Mouse (Mus musculus) forebrain, embryonic 12.5 days (tissue): ENCODE measurements around the gene Hs6st3. TPM values are rescaled to one million over a fixed set of nuclear protein-coding genes. Genes with fewer than 3 reads are reported as not detected.

ENCODE experiments used
- ATAC-seq: fragments of 200-750 bp; cut with Nextera tagmentation; 2 replicates; pipeline ENCODE4 v1.8.0; 2017; ENCODE audit warnings: moderate TSS enrichment; ENCODE audit not compliant: low FRiP score
- H3K27ac ChIP-seq: fragments of 300-500 bp; sonication (generic); 2 replicates; pipeline ENCODE4 v1.5.1; 2016; ENCODE audit warnings: mild to moderate bottlenecking
- H3K27me3 ChIP-seq: fragments of 300-500 bp; sonication (generic); 2 replicates; pipeline ENCODE4 v1.6.1; 2016; ENCODE audit warnings: mild to moderate bottlenecking
- H3K36me3 ChIP-seq: fragments of 300-500 bp; sonication (generic); replicated peaks from 2 replicates; pipeline ENCODE4 v1.6.1; 2016; ENCODE audit warnings: mild to moderate bottlenecking
- H3K4me1 ChIP-seq: fragments of 300-500 bp; sonication (generic); 2 replicates; pipeline ENCODE4 v1.6.1; 2016
- H3K4me2 ChIP-seq: fragments of 300-500 bp; sonication (generic); 2 replicates; pipeline ENCODE4 v1.6.1; 2016; ENCODE audit warnings: mild to moderate bottlenecking, moderate library complexity
- H3K4me3 ChIP-seq: fragments of 300-500 bp; sonication (generic); replicated peaks from 2 replicates; pipeline ENCODE4 v1.5.1; 2016; ENCODE audit warnings: mild to moderate bottlenecking
- H3K9ac ChIP-seq: fragments of 300-500 bp; sonication (generic); 2 replicates; pipeline ENCODE4 v1.6.1; 2016; ENCODE audit warnings: mild to moderate bottlenecking
- H3K9me3 ChIP-seq: fragments of 300-500 bp; sonication (generic); 2 replicates; pipeline ENCODE4 v1.6.1; 2016
- WGBS: fragments of 180-500 bp; shearing (Covaris S2); methylation state at CpG from one replicate; pipeline ENCODE4 v1.1.7; 2016; 5-methylcytosine and 5-hydroxymethylcytosine counted together
- polyA plus RNA-seq: library from polyadenylated mRNA; unstranded; fragments of >200 nt; fragmentation: Nextera tagmentation; extraction: Ambion mirVana; gene quantifications from 2 replicates; pipeline ENCODE4 v1.2.1, GENCODE M21; 2016

Gene Hs6st3
- polyA plus RNA-seq, 1 experiment from 2014 or later: 0.32 TPM

DNA sequence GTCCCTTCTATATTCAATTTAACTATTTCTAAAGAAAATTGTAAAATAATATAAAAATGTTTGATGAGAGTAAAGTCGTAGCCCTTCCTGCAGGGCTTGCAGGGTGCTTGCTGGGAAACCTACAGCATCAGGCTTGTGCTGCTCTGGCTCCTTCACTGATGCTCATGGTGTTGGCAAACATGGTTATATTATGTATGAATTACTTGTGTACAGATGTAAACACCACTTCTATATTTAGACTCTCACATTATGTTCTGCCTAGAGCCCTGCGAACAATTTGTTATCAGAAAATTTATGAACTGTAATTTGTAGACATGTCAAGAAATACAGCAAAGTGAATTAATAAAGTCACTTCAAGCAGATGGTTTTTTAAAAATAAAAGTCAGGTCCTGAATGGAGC is 474.7 kb downstream of the Hs6st3 start:
- no peak overlapping the region for H3K9ac ChIP-seq
- no peaks in the 10 kb centered on the region for H3K27me3 ChIP-seq
- H3K4me3 ChIP-seq: no peak overlapping the region
- WGBS: 84% methylated on average over 2 of the region's 2 CpGs
- no peak for ATAC-seq
- no peaks in the 10 kb centered on the region for H3K4me1 ChIP-seq
- no peaks in the 10 kb centered on the region for H3K9me3 ChIP-seq
- no peak overlapping the region for H3K27ac ChIP-seq
- H3K4me2 ChIP-seq: no peak overlapping the region
- H3K36me3 ChIP-seq: no peaks in the 10 kb centered on the region

DNA sequence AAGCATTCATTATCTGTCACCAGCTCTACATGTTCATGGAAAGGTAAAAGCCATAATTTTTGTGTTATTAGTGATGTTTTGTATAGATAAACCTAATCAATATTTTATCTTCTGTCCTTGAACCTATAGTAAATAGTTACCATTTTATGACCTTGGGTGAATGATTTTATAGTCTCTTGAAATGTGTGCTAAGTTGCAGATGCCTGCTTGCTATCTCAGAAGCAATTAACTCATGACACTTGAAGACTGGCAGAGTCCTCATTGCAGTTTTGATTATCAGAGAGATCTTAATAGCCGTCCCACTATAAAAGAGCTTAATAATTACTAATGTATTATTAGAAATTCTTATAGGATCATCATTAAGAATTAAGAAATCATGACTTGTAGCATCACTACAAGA is 491.0 kb downstream of the Hs6st3 start:
- Histone ChIP-seq H3K4me2 (no peak overlapping the region), H3K36me3 (no peaks in the 10 kb centered on the region), H3K27me3 (no peaks in the 10 kb centered on the region), H3K9me3 (no peaks in the 10 kb centered on the region), H3K27ac (no peak overlapping the region), H3K9ac (no peak overlapping the region), H3K4me3 (no peak overlapping the region), H3K4me1 (no peaks in the 10 kb centered on the region)
- ATAC-seq: no peak
- 88% methylated on average over 1 of the region's 1 CpGs for WGBS

DNA sequence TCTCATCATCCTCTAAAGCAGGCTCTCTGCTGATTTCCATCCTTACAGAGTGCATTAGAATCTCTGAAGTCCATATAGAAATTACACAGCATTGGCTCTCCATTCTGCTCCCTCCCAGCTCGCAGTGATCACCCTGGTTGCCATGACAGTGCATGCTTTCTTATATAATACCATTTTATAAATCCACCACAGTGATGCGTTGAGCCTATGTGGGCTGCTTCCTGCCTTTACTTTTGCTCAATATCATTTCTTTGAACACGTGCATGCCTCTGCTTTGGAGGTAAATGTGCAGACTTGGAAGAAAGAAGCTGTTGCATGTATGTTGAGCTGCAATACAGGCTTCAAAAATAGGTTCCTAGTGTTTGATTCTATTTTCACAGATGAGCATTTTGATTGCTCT is 494.9 kb downstream of the Hs6st3 start:
- no peaks in the 10 kb centered on the region for H3K9me3 ChIP-seq
- no peak for ATAC-seq
- no peak overlapping the region for H3K4me2 ChIP-seq
- H3K9ac ChIP-seq: no peak overlapping the region
- H3K36me3 ChIP-seq: no peaks in the 10 kb centered on the region
- no peak overlapping the region for H3K4me3 ChIP-seq
- H3K27ac ChIP-seq: no peak overlapping the region
- 75% methylated on average over 3 of the region's 3 CpGs for WGBS
- H3K4me1 ChIP-seq: no peaks in the 10 kb centered on the region
- H3K27me3 ChIP-seq: no peaks in the 10 kb centered on the region

DNA sequence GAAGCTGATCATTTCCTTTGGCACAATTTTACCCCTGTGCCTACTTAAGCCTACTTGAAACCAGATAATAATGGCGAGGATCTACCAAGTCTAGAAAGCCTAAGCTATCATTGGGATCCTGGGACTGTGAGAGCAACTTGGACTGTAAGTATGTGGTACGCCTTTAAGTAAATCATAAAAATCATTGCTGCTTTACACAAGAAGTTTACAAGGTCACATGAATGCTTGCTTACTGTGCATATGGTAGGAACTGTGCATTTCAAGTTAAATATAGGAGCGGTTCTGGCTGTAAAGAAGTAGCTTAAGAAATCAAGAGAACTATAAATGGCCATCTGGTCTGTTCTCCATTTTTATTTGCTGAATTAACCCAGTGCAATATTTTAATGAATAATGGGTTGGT is 495.5 kb downstream of the Hs6st3 start:
- H3K4me1 ChIP-seq: no peaks in the 10 kb centered on the region
- WGBS: 90% methylated on average over 3 of the region's 3 CpGs

DNA sequence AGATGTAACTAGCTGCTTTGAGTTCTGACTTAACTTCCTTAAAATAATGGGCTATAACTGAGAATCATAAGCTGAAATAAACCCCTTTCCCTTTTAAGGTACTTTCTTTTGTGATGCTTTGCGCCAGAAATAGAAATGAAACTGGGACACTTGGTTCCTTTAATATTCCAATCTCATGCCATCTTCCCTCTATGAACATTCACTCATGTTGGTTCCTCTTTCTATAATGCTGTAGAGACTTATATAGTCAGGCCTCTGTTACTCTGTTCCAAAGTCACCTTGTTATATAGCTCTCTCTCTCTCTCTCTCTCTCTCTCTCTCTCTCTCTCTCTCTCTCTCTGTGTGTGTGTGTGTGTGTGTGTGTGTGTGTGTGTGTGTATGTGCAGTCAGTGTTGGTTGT is 504.7 kb downstream of the Hs6st3 start:
- WGBS: 96% methylated on average over 1 of the region's 1 CpGs
- H3K4me3 ChIP-seq: no peak overlapping the region
- no peaks in the 10 kb centered on the region for H3K36me3 ChIP-seq
- H3K9ac ChIP-seq: no peak overlapping the region
- ATAC-seq: no peak
- no peak overlapping the region for H3K27ac ChIP-seq
- H3K4me1 ChIP-seq: no peaks in the 10 kb centered on the region
- H3K4me2 ChIP-seq: no peak overlapping the region
- no peaks in the 10 kb centered on the region for H3K9me3 ChIP-seq
- H3K27me3 ChIP-seq: no peaks in the 10 kb centered on the region

More for the DNA sequence above, 495.5 kb downstream of the Hs6st3 start:
- Histone ChIP-seq H3K36me3 (no peaks in the 10 kb centered on the region), H3K4me3 (no peak overlapping the region), H3K27me3 (no peaks in the 10 kb centered on the region), H3K9me3 (no peaks in the 10 kb centered on the region), H3K4me2 (no peak overlapping the region), H3K27ac (no peak overlapping the region), H3K9ac (no peak overlapping the region)
- no peak for ATAC-seq

DNA sequence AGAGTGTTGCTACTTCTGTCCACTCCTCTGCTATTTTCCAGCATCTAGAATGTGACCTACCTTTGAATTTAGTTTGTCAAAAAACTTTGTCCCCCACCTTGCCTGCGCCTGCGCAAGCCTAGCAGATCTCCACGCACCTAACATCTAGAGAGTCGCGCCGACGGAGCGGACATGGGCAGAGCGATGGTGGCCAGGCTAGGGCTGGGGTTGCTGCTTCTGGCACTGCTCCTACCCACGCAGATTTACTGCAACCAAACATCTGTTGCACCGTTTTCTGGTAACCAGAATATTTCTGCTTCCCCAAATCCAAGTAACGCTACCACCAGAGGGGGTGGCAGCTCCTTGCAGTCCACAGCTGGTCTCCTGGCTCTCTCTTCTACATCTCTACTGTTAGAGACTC is 505.7 kb downstream of the Hs6st3 start:
- no peak overlapping the region for H3K27ac ChIP-seq
- no peaks in the 10 kb centered on the region for H3K9me3 ChIP-seq
- no peaks in the 10 kb centered on the region for H3K4me1 ChIP-seq
- H3K4me3 ChIP-seq: no peak overlapping the region
- H3K27me3 ChIP-seq: no peaks in the 10 kb centered on the region
- WGBS: 95% methylated on average over 12 of the region's 12 CpGs
- no peak for ATAC-seq
- no peaks in the 10 kb centered on the region for H3K36me3 ChIP-seq
- H3K4me2 ChIP-seq: no peak overlapping the region
- no peak overlapping the region for H3K9ac ChIP-seq

DNA sequence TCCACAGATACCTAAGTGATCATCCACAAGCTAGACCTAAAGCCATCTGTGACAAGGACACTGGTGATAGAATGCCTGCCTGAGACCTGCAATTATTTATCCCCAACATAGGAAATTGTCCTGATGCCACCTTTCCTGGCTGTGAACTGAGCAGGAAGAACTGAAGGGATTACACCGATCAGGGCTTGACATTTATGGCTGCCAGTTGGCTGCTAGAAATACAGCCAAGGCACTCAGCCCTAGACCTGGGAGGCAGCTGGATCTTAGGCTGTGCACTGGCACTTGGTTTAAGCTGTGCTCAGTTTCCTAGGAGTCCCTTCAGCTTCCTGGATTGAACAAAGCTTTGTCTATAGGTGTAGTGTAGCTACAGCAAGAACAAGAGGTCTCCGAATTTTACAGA is 518.8 kb downstream of the Hs6st3 start:
- Histone ChIP-seq H3K4me3 (no peak overlapping the region), H3K9ac (no peak overlapping the region), H3K36me3 (no peaks in the 10 kb centered on the region), H3K9me3 (no peaks in the 10 kb centered on the region), H3K27me3 (no peaks in the 10 kb centered on the region), H3K4me2 (no peak overlapping the region), H3K27ac (no peak overlapping the region), H3K4me1 (no peaks in the 10 kb centered on the region)
- no peak for ATAC-seq
- WGBS: 94% methylated on average over 2 of the region's 2 CpGs

DNA sequence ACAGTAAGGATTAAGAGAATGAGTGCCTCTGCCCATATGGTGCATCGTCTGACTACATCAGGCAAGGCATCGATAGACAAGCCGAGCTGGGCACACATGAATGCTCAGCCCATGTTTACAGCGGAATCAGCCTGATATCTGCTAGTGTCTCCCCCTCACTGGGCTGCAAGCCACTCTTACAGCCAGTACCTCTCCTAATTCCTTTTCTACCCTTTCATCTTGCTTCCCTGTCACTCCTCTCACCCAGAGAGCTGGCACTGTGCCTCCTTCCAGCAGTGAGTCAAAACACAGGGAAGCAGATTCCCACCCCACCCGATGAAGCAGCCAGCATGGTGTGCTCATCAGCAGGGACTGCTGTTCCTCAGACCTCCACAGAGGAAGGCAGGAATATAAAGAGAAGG is 527.6 kb downstream of the Hs6st3 start:
- no peaks in the 10 kb centered on the region for H3K27me3 ChIP-seq
- H3K4me2 ChIP-seq: no peak overlapping the region
- no peaks in the 10 kb centered on the region for H3K9me3 ChIP-seq
- no peak overlapping the region for H3K27ac ChIP-seq
- H3K4me3 ChIP-seq: no peak overlapping the region
- no peaks in the 10 kb centered on the region for H3K4me1 ChIP-seq
- no peaks in the 10 kb centered on the region for H3K36me3 ChIP-seq
- WGBS: 76% methylated on average over 5 of the region's 5 CpGs
- no peak overlapping the region for H3K9ac ChIP-seq
- peak; percentile 23; the same call in 1 of the 2 replicates for ATAC-seq

DNA sequence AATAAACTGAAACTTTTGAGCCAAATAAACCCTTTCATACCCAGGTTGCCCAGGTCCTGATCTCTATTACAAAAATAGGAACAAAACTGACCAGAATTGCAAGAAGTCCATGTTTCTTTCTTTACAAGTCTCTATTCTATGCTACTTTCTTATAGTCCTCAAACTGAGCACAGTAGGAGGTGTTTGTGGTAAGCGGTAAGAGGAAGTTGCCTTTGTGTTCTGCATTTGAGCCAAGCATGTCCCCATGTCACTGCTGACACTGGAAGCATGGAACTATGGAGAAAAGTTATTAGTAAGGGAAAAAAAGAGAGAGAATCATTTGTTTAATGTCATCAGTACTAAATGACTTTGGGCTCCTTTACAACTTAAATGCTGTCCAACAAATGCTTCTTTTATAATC is 529.3 kb downstream of the Hs6st3 start:
- Histone ChIP-seq H3K9ac (no peak overlapping the region), H3K27ac (no peak overlapping the region), H3K4me1 (no peaks in the 10 kb centered on the region), H3K4me3 (no peak overlapping the region), H3K4me2 (no peak overlapping the region), H3K27me3 (no peaks in the 10 kb centered on the region), H3K9me3 (no peaks in the 10 kb centered on the region), H3K36me3 (no peaks in the 10 kb centered on the region)
- WGBS: 87% methylated on average over 1 of the region's 1 CpGs
- no peak for ATAC-seq

DNA sequence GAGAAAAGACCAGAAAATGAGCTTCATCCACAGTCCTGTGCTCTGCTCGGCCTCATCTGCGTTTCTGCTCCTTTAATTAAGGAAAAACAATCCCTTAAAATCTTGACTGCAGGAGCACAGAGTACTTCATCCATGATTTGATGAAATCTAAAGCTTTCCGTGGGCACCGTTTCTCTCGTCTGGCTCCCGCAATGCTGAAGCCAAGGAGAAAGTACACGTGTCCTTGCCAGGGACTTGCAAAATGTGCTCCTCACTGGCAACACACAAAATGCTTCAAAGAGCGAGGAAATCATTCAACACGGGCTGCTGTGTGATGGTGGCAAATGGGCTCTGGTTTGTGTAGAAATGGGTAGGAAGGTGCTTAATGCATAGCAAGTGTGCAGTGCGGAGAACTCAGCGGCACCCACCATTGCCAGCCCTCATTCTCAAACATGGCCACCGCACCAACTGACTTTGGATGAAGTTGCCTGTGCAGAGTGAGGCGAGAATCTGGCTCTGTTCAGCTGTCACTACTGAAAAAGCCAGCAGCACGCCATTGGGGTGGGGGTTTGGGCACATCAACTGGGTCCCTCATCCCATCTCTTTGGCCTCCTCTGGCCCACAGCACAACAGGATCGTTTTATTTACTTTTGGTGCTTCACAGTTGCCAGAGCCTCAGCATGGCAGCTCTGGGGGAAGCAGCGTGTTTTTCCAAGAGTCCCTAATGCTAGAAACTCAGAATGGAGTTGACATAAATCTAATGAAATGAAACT is 532.9 kb downstream of the Hs6st3 start:
- no peaks in the 10 kb centered on the region for H3K9me3 ChIP-seq
- no peaks in the 10 kb centered on the region for H3K36me3 ChIP-seq
- no peak overlapping the region for H3K4me3 ChIP-seq
- no peak overlapping the region for H3K27ac ChIP-seq
- H3K4me2 ChIP-seq: no peak overlapping the region
- ATAC-seq: no peak
- no peaks in the 10 kb centered on the region for H3K27me3 ChIP-seq
- no peaks in the 10 kb centered on the region for H3K4me1 ChIP-seq
- 92% methylated on average over 16 of the region's 16 CpGs for WGBS
- no peak overlapping the region for H3K9ac ChIP-seq

DNA sequence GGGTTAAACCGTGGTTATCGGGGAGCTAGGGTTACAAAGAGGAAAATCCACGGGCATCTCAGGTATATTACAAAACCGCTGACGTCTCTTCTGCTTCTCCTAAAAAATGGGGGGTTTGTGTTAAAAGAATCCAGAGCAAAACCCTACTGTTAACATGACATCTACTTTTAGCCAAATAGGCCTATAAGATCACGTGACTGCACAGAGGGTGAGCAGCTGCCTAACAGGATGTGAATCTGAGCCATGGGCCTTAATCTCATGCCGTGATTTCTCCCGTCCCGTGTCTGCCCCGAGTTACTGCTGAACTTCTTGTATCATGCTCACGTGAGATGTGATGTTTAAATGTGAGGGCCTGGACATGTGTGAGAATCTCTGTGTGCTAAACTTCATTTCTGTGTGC is 540.4 kb downstream of the Hs6st3 start:
- WGBS: 89% methylated on average over 11 of the region's 11 CpGs
- Histone ChIP-seq H3K9ac (no peak overlapping the region), H3K4me1 (no peaks in the 10 kb centered on the region), H3K27ac (no peak overlapping the region), H3K4me2 (no peak overlapping the region), H3K36me3 (no peaks in the 10 kb centered on the region), H3K9me3 (no peaks in the 10 kb centered on the region), H3K4me3 (no peak overlapping the region), H3K27me3 (no peaks in the 10 kb centered on the region)
- ATAC-seq: no peak

DNA sequence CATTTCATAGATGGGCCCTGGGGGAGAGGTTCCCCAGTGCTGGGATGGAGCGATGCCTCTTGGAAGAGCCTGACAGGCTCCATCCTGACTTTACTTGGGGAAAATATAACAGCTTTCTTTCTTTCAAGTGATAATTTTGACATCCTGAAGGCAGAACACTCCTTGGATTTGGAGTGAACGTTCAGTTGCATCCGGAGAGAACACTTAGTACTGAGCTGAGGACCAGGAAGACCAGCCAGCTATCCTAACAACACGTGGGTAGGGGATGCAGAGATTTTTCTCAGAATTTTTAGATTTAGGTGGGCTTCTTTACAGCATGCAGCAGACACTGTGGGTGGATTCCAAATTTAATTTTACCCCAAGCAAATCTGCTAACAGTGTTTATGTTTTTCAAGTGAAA is 541.9 kb downstream of the Hs6st3 start:
- Histone ChIP-seq H3K9me3 (no peaks in the 10 kb centered on the region), H3K27ac (no peak overlapping the region), H3K4me2 (no peak overlapping the region), H3K9ac (no peak overlapping the region), H3K27me3 (no peaks in the 10 kb centered on the region), H3K4me1 (no peaks in the 10 kb centered on the region), H3K4me3 (no peak overlapping the region), H3K36me3 (no peaks in the 10 kb centered on the region)
- 93% methylated on average over 4 of the region's 4 CpGs for WGBS
- ATAC-seq: no peak

DNA sequence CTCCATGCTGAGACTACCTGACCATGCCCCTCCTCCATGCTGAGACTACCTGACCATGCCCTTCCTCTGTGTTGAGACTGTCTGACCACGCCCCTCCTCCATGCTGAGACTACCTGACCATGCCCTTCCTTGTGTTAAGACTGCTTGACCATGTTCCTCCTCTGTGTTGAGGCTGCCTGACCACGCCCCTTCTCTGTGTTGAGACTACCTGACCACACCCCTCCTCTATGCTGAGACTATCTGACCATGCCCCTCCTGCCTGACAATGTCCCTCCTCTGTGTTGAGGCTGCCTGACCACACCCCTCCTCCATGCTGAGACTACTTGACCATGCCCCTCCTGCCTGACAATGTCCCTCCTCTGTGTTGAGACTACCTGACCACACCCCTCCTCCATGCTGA is 549.7 kb downstream of the Hs6st3 start:
- H3K9ac ChIP-seq: no peak overlapping the region
- no peaks in the 10 kb centered on the region for H3K4me1 ChIP-seq
- H3K27ac ChIP-seq: no peak overlapping the region
- H3K4me2 ChIP-seq: no peak overlapping the region
- no peaks in the 10 kb centered on the region for H3K36me3 ChIP-seq
- peak; percentile 23; the same call in 1 of the 2 replicates for ATAC-seq
- H3K9me3 ChIP-seq: no peaks in the 10 kb centered on the region
- no peaks in the 10 kb centered on the region for H3K27me3 ChIP-seq
- H3K4me3 ChIP-seq: no peak overlapping the region
- 80% methylated on average over 2 of the region's 2 CpGs for WGBS
